In genomic region chr2:152727795-152728510, GRCm38 (mm10) we compare ENCODE assay signal across 8 mouse cellular contexts. TPM values are rescaled to one million over a fixed set of nuclear protein-coding genes. Genes with fewer than 3 reads are reported as not detected.
A peak's percentile ranks its signal among the peaks of the same experiment; 100 is the strongest.
DNase-seq lines count a peak whose midpoint lies in the region; ATAC-seq and TF ChIP-seq lines count a peak whose summit lies in the region.

No protein-coding gene starts in this region.

- WGBS in embryonic facial prominence, embryonic 12.5 days: 76% methylated on average over 14 of the region's 14 CpGs
- WGBS in hindbrain, embryonic 13.5 days: 79% methylated on average over 14 of the region's 14 CpGs
- 78% methylated on average over 14 of the region's 14 CpGs for WGBS in liver, adult 2 months

- H3K36me3 ChIP-seq in embryonic facial prominence, embryonic 12.5 days: no peaks in the 10 kb centered on the region
- H3K36me3 ChIP-seq in hindbrain, embryonic 13.5 days: no peaks in the 10 kb centered on the region
- no peaks in the 10 kb centered on the region for H3K36me3 ChIP-seq in liver, adult 2 months (ENCODE audit: control insufficient read depth, insufficient read depth, low read length)

- no peak for TF ChIP-seq CTCF in liver, adult 2 months (IDR thresholded peaks at IDR 0.05; ENCODE audit: low read depth, low read length)

- no peaks in the 10 kb centered on the region for H3K79me2 ChIP-seq in liver, adult 2 months (ENCODE audit: control insufficient read depth, insufficient read depth, low read length)

- DNase-seq in ES-CJ7 (ENCODE audit: low read depth, low spot score): peak; percentile 70
- no peak for DNase-seq in liver, adult 2 months (ENCODE audit: extremely low read depth, low read depth, low spot score)
- no peak for DNase-seq in frontal cortex, postnatal 25 days (ENCODE audit: low spot score in 2 of 2)
- DNase-seq in cerebellum, adult 9-10 months: no peak
- no peak for DNase-seq in left cerebral cortex, postnatal 25 days (ENCODE audit: low spot score in 2 of 2)

- no peak for ATAC-seq in embryonic facial prominence, embryonic 12.5 days (ENCODE audit: insufficient number of reproducible peaks, insufficient read depth, low FRiP score, low TSS enrichment)
- ATAC-seq in hindbrain, embryonic 13.5 days (ENCODE audit: low FRiP score): no peak
- no peak for ATAC-seq in inflammation-experienced regulatory T-cells, adult 6 months

- H3K9ac ChIP-seq in embryonic facial prominence, embryonic 12.5 days: no peak overlapping the region
- H3K9ac ChIP-seq in hindbrain, embryonic 13.5 days: peak overlapping the region; percentile 26; the same call in 1 of the 2 replicates
- H3K9ac ChIP-seq in liver, adult 2 months (ENCODE audit: low read depth, low read length): no peak overlapping the region

- H3K4me2 ChIP-seq in embryonic facial prominence, embryonic 12.5 days (replicated peaks): no peak overlapping the region
- H3K4me2 ChIP-seq in hindbrain, embryonic 13.5 days: no peak overlapping the region

- peaks cover 55% of the 10 kb centered on the region for H3K4me1 ChIP-seq in embryonic facial prominence, embryonic 12.5 days
- H3K4me1 ChIP-seq in hindbrain, embryonic 13.5 days (replicated peaks): peaks cover 40% of the 10 kb centered on the region
- peaks cover 14% of the 10 kb centered on the region for H3K4me1 ChIP-seq in liver, adult 2 months (ENCODE audit: control insufficient read depth, insufficient read depth, low read length)

- TF ChIP-seq POLR2A in liver, adult 2 months (IDR thresholded peaks at IDR 0.05; ENCODE audit: extremely low read depth, insufficient read depth, low read length): no peak

- H3K27ac ChIP-seq in embryonic facial prominence, embryonic 12.5 days: peak overlapping the region; percentile 84
- peak overlapping the region; percentile 67 for H3K27ac ChIP-seq in hindbrain, embryonic 13.5 days
- peak overlapping the region; percentile 50 for H3K27ac ChIP-seq in liver, adult 2 months (replicated peaks; ENCODE audit: insufficient read depth, low read depth, low read length)

- no peaks in the 10 kb centered on the region for H3K9me3 ChIP-seq in embryonic facial prominence, embryonic 12.5 days
- H3K9me3 ChIP-seq in hindbrain, embryonic 13.5 days: no peaks in the 10 kb centered on the region

- no peaks in the 10 kb centered on the region for H3K27me3 ChIP-seq in embryonic facial prominence, embryonic 12.5 days
- H3K27me3 ChIP-seq in hindbrain, embryonic 13.5 days: no peaks in the 10 kb centered on the region
- H3K27me3 ChIP-seq in liver, adult 2 months (ENCODE audit: control insufficient read depth, insufficient read depth, low read length): 0 out of 2 replicates have a peak, but pooled peaks cover 2% of the 10 kb centered on the region

- intact Hi-C loops in left cerebral cortex, postnatal 25 days (cut with DNase I): no loop called here

- no peak overlapping the region for H3K4me3 ChIP-seq in embryonic facial prominence, embryonic 12.5 days
- H3K4me3 ChIP-seq in hindbrain, embryonic 13.5 days: no peak overlapping the region
- no peak overlapping the region for H3K4me3 ChIP-seq in liver, adult 2 months (ENCODE audit: insufficient read depth, low read depth, low read length)

RNA-seq across cellular contexts. Expression of gene Id1, which starts 8.1 kb away (rescaled TPM):
- polyA plus RNA-seq in embryonic facial prominence, embryonic 12.5 days (2016; fragmentation: Nextera tagmentation; extraction: Ambion mirVana): 168 and 170 TPM in 2 replicates
- polyA plus RNA-seq in hindbrain, embryonic 13.5 days (2015; fragmentation: Nextera tagmentation; extraction: Ambion mirVana): 68.7 and 87.0 TPM in 2 replicates
- 16.4 and 33.0 TPM in 2 replicates for total RNA-seq in liver, adult 2 months (2014; rRNA removed)
- polyA plus RNA-seq in liver, adult 2 months (2012; rRNA removed): 19.2 and 33.0 TPM in 2 replicates
- under 1 TPM in 1 of 3 experiments, not detected in 2; 0.91 TPM for polyA plus RNA-seq in inflammation-experienced regulatory T-cells, adult 6 months (2017; shearing (Covaris generic))
- 10 to 100 TPM; 19.9 to 30.4 TPM for total RNA-seq in left cerebral cortex, postnatal 25 days (2021)

RNA-seq across cellular contexts. Expression of gene Cox4i2, which starts 26.0 kb away (rescaled TPM):
- 14.3 and 14.5 TPM in 2 replicates for polyA plus RNA-seq in embryonic facial prominence, embryonic 12.5 days (2016; fragmentation: Nextera tagmentation; extraction: Ambion mirVana)
- 4.6 and 5.4 TPM in 2 replicates for polyA plus RNA-seq in hindbrain, embryonic 13.5 days (2015; fragmentation: Nextera tagmentation; extraction: Ambion mirVana)
- total RNA-seq in liver, adult 2 months (2014; rRNA removed): not detected in 2 replicates
- 0.22 and 0.31 TPM in 2 replicates for polyA plus RNA-seq in liver, adult 2 months (2012; rRNA removed)
- polyA plus RNA-seq in inflammation-experienced regulatory T-cells, adult 6 months (2017; shearing (Covaris generic)): not detected
- total RNA-seq in left cerebral cortex, postnatal 25 days (2021): 1 to 10 TPM; 1.8 to 2.6 TPM

RNA-seq across cellular contexts. Expression of gene Mcts2, which starts 41.1 kb away (rescaled TPM):
- polyA plus RNA-seq in embryonic facial prominence, embryonic 12.5 days (2016; fragmentation: Nextera tagmentation; extraction: Ambion mirVana): 36.4 and 38.9 TPM in 2 replicates
- polyA plus RNA-seq in hindbrain, embryonic 13.5 days (2015; fragmentation: Nextera tagmentation; extraction: Ambion mirVana): 39.4 and 47.2 TPM in 2 replicates
- 7.2 and 8.9 TPM in 2 replicates for total RNA-seq in liver, adult 2 months (2014; rRNA removed)
- 2.4 and 3.8 TPM in 2 replicates for polyA plus RNA-seq in liver, adult 2 months (2012; rRNA removed)
- polyA plus RNA-seq in inflammation-experienced regulatory T-cells, adult 6 months (2017; shearing (Covaris generic)): 1 to 10 TPM; 2.4 to 3.7 (median 2.5) TPM
- total RNA-seq in left cerebral cortex, postnatal 25 days (2021): 10 to 100 TPM; 21.3 to 24.5 TPM

RNA-seq across cellular contexts. Expression of gene H13, which starts 58.7 kb away (rescaled TPM):
- polyA plus RNA-seq in embryonic facial prominence, embryonic 12.5 days (2016; fragmentation: Nextera tagmentation; extraction: Ambion mirVana): 129 and 131 TPM in 2 replicates
- polyA plus RNA-seq in hindbrain, embryonic 13.5 days (2015; fragmentation: Nextera tagmentation; extraction: Ambion mirVana): 168 and 169 TPM in 2 replicates
- total RNA-seq in liver, adult 2 months (2014; rRNA removed): 65.5 and 86.1 TPM in 2 replicates
- polyA plus RNA-seq in liver, adult 2 months (2012; rRNA removed): 117 and 148 TPM in 2 replicates
- polyA plus RNA-seq in inflammation-experienced regulatory T-cells, adult 6 months (2017; shearing (Covaris generic)): 10 to 100 TPM; 61.6 to 72.9 (median 72.1) TPM
- 10 to 100 TPM; 73.1 to 85.4 TPM for total RNA-seq in left cerebral cortex, postnatal 25 days (2021)

Comparison
In these comparisons a context has a peak if more than half of its experiments do, and no peak if none do; other contexts are left out.
1. RNA of gene Id1, which starts 8.1 kb away (polyA plus RNA-seq): 168 to 170 TPM in embryonic facial prominence, embryonic 12.5 days, 68.7 to 87.0 TPM in hindbrain, embryonic 13.5 days and 19.2 to 33.0 TPM in liver, adult 2 months; 0.91 TPM in inflammation-experienced regulatory T-cells, adult 6 months; every median in the first group is over 10 times any median in the second.
2. Peak in every context shown above with its lines, with median percentiles within 50 percentile points of each other: H3K27ac ChIP-seq.